Mouse (Mus musculus): ENCODE results near the gene Sepsecs. TPM values are rescaled to one million over a fixed set of nuclear protein-coding genes. Genes with fewer than 3 reads are reported as not detected.
"Not testable (repeated sequence)": the region's sequence is repeated elsewhere in the genome, so short reads cannot be mapped to it uniquely, and the experiment has no call there.

The Sepsecs gene
- polyA plus RNA-seq (2012; ENCODE audit: insufficient read depth, insufficient read length, low replicate concordance, missing spikeins) = not detected in 2 replicates

DNA sequence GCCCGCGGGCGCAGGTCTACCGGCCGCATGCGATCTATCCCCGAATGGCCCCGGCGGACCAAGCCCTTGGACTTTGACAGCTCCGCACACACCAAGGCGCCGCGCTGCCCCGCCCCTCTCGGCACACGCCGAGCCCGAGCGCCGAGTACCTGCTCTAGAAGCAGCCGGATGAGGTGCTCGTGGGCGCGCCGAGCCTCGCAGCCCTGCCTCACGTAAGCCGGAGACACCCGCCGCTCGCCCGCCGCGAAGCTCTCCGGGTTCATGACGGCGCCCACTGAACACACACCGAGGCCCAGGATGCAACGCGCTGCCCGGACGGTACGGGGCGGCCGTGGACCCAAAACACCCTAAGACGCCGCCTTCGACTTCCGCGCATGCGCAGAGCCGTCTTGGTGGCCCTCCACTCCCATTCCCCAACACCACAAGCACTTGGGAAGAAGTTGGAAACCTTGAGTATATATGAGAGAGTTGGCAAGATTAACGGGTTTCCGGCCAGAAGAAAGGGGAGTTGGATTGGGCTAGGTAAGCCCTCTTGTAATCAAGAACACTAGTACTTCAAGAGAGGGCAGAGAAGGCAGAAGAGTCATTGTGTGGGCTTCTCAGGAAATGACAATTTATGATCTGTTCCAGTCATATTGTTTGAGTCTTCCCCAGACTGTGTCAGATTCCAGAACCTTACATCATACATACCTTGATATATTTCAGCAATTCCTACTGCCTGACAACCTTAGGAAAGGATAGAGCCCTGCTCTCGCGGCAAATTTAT is at the start of gene Sepsecs:
Gene Sepsecs, minus strand, starts transcription at position 283 of the 766 bp plus-strand sequence.
- 4% methylated on average over 56 of the region's 56 CpGs for WGBS
- 0 out of 2 replicates have a peak within 1 kb of the TSS, but pooled peaks have one; percentile 12 for H3K27ac ChIP-seq (ENCODE audit: insufficient read depth, low read depth, low read length)
- peak within 1 kb of the TSS; percentile 97 for H3K4me3 ChIP-seq (ENCODE audit: insufficient read depth, low read depth, low read length)
- TF ChIP-seq POLR2A (IDR thresholded peaks at IDR 0.05; ENCODE audit: insufficient read depth, low read depth, low read length) (peak; percentile 70; the same call in 1 of the 2 replicates), CTCF (IDR thresholded peaks at IDR 0.05; ENCODE audit: insufficient read depth, low read depth, low read length) (no peak)
- no peaks in the 10 kb centered on the region for H3K4me1 ChIP-seq (ENCODE audit: control insufficient read depth, insufficient read depth, low read length)

DNA sequence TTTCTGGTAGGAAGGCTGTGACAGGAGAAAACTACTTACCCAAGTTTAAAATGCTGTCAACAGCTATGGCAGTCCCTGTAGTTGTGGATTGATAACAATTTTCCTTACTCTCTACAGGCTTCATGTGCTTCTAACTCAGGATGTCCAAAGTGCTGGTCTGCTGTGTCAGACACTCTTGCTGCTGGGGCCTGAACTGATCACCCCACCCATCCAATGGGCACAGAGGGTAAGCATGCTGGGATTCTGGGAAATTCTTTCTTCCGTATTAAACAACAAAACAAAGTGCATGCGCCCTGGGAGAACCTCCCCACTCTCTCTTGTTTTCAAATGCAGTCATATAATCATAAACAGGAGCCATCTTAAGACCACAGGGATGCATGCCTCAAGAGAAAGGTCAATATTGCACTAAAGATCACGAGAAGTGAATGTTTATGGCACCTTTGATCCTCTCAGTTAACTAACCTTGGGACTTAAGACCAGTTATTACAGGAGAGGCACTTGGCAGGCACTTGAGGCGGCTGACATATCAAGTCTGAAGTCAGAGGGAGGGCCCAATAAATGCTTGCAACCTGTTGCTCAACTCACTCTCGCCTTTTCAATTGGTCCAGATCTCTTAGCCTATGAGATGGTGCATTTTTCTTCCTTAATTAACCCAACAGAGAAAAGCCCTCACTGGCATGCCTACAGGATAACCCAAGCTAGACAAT is 47.4 kb upstream of the Sepsecs start:
- 85% methylated on average over 5 of the region's 5 CpGs for WGBS
- H3K4me1 ChIP-seq (ENCODE audit: control insufficient read depth, insufficient read depth, low read length) = no peaks in the 10 kb centered on the region
- H3K4me3 ChIP-seq (ENCODE audit: insufficient read depth, low read depth, low read length) = no peak overlapping the region
- TF ChIP-seq CTCF (IDR thresholded peaks at IDR 0.05; ENCODE audit: insufficient read depth, low read depth, low read length) (no peak), POLR2A (IDR thresholded peaks at IDR 0.05; ENCODE audit: insufficient read depth, low read depth, low read length) (no peak)
- no peak overlapping the region for H3K27ac ChIP-seq (ENCODE audit: insufficient read depth, low read depth, low read length)

DNA sequence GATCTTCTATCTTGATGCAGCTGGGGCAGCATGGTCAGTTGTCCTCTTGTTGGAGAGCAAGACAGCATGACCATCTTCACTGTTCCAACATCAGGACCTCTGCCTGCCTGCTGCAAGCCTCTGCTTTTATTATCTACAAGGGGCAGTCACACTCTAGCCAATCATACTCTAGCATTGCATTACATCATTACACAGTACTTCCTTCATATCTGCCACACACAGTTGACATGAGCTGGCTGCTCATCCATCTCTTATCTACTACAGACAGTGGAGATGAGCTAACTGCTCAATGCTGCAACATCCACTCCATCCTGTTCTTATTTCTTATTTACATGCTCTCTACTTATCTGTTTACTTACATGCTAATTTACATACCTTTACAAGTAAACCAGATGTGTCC is 43.2 kb upstream of the Sepsecs start:
- no peak for TF ChIP-seq POLR2A (IDR thresholded peaks at IDR 0.05; ENCODE audit: insufficient read depth, low read depth, low read length)
- TF ChIP-seq CTCF (IDR thresholded peaks at IDR 0.05; ENCODE audit: insufficient read depth, low read depth, low read length) = no peak
- no peaks in the 10 kb centered on the region for H3K4me1 ChIP-seq (ENCODE audit: control insufficient read depth, insufficient read depth, low read length)
- H3K4me3 ChIP-seq (ENCODE audit: insufficient read depth, low read depth, low read length) = no peak overlapping the region
- no peak overlapping the region for H3K27ac ChIP-seq (ENCODE audit: insufficient read depth, low read depth, low read length)

DNA sequence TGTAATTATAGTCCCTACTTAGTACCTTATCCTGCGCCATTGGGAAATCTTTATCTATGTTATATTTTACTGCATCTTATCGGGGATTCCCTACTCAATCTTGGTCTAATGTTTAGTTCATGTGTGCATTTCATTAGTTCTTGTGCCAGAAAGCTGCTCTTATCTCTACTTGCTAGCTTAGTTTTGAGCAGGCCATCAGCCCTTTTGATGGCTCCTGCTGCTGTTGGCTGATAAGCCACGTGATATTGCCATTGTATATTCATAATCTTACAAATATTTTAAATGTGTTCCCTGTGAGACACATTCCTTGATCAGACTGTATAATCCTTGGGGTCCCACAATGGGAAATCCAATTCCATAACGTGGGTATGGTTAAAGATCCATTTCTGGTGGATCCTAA is 35.1 kb upstream of the Sepsecs start:
- Histone ChIP-seq H3K4me1 (ENCODE audit: control insufficient read depth, insufficient read depth, low read length) (no peaks in the 10 kb centered on the region), H3K27ac (ENCODE audit: insufficient read depth, low read depth, low read length) (no peak overlapping the region), H3K4me3 (ENCODE audit: insufficient read depth, low read depth, low read length) (no peak overlapping the region)
- TF ChIP-seq POLR2A (IDR thresholded peaks at IDR 0.05; ENCODE audit: insufficient read depth, low read depth, low read length) (no peak), CTCF (IDR thresholded peaks at IDR 0.05; ENCODE audit: insufficient read depth, low read depth, low read length) (no peak)
- WGBS = 84% methylated on average over 4 of the region's 4 CpGs

DNA sequence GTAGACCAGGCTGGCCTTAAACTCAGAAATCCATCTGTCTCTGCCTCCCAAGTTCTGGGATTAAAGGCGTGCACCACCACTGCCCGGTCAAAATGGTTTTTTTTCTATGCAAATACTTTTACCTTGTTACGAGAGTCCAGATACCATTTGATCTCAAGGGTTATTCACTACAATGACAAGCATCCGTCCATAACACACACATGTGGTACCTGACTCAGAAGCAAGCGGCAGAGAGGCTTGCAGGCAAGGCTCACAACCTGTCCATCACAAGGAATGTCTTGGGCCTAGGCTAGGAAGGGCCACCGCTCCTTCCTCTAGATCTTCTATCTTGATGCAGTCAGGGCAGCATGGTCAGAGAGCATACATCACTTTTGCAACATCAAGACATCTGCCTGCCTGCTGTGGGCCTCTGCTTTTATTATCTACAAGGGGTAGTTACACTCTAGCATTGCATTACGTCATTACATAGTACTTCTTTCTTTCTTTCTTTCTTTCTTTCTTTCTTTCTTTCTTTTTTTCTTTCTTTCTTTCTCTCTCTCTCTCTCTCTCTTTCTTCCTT is 28.5 kb upstream of the Sepsecs start:
- not testable (repeated sequence) for H3K4me1 ChIP-seq (ENCODE audit: control insufficient read depth, insufficient read depth, low read length); H3K4me3 ChIP-seq (ENCODE audit: insufficient read depth, low read depth, low read length); H3K27ac ChIP-seq (ENCODE audit: insufficient read depth, low read depth, low read length)
- WGBS = 87% methylated on average over 7 of the region's 7 CpGs

DNA sequence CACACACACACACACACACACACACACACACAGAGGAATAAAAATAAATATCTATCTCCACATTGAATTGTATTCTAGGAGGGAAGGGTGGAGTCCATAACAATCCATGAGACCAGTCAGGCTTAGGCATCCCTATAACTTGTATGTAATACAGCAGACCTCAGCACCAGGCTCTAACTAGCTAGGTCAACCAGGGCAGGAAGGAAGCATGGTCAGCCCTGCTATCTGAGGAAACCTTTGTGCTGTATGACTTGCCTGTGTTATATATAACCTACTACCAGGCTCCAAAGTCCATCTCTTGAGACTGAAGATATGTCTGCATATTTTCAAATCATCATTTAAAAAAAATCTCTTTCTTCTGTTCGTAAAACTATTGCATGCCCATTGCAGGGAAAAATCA is 27.8 kb upstream of the Sepsecs start:
- WGBS = 96% methylated on average over 1 of the region's 1 CpGs
- TF ChIP-seq POLR2A (IDR thresholded peaks at IDR 0.05; ENCODE audit: insufficient read depth, low read depth, low read length) = no peak
- TF ChIP-seq CTCF (IDR thresholded peaks at IDR 0.05; ENCODE audit: insufficient read depth, low read depth, low read length) = no peak
- no peaks in the 10 kb centered on the region for H3K4me1 ChIP-seq (ENCODE audit: control insufficient read depth, insufficient read depth, low read length)
- H3K27ac ChIP-seq (ENCODE audit: insufficient read depth, low read depth, low read length) = no peak overlapping the region
- no peak overlapping the region for H3K4me3 ChIP-seq (ENCODE audit: insufficient read depth, low read depth, low read length)

DNA sequence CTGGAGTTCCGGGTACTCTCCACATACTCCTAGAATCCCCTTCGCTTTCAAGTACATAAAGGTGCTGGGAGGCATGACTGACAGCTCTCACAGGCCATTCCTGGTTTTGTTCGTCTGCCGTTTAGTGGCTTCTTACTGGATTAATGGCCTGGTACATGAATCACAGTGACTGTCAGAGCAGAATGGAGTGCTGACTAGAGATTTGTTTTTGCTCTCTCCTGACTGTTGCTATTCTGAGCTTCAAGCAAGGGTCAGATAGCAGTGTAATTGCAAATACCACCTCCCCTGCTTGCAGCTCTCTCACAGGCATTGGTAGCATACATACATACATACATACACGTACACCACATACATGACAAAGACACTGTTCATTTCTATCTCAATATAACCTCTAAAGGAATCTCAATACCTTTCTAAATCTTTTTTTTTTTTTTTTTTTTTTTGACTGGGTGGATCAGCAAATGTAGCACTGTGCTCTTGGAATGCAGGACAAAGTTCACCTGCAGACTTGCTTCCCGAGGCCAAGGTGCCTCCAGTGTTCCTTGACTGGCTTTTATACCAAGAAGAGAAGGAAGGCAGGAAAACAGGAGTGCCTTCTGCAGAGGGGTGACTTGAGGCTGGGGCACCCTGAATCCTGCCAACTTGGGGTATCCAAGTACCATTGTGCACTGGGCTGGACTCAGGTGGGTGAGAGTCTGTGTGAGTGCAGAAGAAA is 18.4 kb upstream of the Sepsecs start:
- WGBS = 69% methylated on average over 6 of the region's 6 CpGs
- Histone ChIP-seq H3K27ac (ENCODE audit: insufficient read depth, low read depth, low read length) (no peak overlapping the region), H3K4me3 (ENCODE audit: insufficient read depth, low read depth, low read length) (no peak overlapping the region), H3K4me1 (ENCODE audit: control insufficient read depth, insufficient read depth, low read length) (no peaks in the 10 kb centered on the region)
- no peak for TF ChIP-seq POLR2A (IDR thresholded peaks at IDR 0.05; ENCODE audit: insufficient read depth, low read depth, low read length)
- no peak for TF ChIP-seq CTCF (IDR thresholded peaks at IDR 0.05; ENCODE audit: insufficient read depth, low read depth, low read length)

DNA sequence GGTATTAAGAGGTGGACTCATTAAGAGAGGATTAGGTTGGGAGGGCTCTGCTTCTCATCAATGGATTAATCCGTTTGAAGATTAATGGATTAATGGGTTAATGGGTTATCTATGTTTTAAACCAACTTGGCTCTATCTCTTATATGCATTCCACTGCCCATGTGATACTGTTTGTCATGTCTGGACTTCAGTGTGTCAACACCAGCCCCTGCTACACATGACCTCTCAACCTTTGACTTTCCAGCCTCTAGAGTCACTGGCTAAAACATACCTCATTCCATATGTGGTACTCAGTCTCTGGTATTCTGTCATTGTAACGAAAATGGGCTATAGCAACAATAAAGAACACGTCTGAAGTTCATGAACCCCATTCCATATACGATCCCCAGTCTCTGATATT is 11.6 kb upstream of the Sepsecs start:
- 0 out of 2 replicates have a peak, but pooled peaks cover 4% of the 10 kb centered on the region for H3K4me1 ChIP-seq (ENCODE audit: control insufficient read depth, insufficient read depth, low read length)
- no peak overlapping the region for H3K4me3 ChIP-seq (ENCODE audit: insufficient read depth, low read depth, low read length)
- H3K27ac ChIP-seq (ENCODE audit: insufficient read depth, low read depth, low read length) = no peak overlapping the region
- TF ChIP-seq POLR2A (IDR thresholded peaks at IDR 0.05; ENCODE audit: insufficient read depth, low read depth, low read length) = no peak
- TF ChIP-seq CTCF (IDR thresholded peaks at IDR 0.05; ENCODE audit: insufficient read depth, low read depth, low read length) = no peak
- 67% methylated on average over 4 of the region's 4 CpGs for WGBS

Data from olfactory bulb, adult 2 months (tissue).